ENCODE assay signal across 8 mouse cellular contexts in the genomic region with DNA sequence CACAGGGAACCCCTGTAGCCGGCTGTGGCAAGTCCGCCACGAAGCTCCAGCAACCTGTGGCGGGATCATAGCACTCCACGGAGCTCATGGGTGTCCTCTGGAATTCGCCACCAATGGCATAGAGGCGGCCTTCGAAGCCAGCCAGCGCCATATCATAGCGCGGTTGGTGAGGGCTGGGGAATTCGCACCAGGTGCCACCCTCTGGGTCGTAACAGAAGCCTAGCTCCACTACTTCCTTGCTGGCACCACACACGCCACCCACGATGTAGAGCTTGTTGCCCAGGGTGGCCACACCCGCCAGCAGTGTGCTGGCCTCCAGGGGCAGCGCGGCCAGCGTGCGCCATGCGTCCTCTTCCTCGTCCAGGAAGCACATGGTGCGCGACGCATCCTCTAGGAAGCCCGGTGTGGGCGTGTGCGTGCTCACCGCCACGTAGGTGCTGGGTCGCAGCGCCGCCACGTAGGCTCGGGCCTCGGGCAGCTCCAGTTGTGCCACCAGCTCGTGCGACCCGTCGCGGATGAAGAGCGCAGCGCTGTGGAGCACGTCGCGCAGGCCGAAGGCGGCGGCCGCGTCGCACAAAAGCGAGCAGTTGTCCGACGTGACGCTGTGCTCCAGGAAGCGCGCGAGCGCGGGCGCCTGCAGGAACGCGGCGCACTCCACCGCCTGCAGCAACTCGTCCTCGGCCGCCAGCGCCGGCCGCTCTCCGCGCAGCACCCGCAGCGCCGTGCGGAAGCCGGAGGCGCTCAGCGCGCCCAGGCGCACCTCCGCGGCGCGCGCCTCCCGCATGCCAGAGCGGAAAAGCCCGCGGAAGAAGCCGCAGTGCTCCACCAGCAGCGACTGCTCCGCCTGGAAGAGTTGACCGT. TPM values are rescaled to one million over a fixed set of nuclear protein-coding genes. Genes with fewer than 3 reads are reported as not detected.
DNase-seq lines count a peak whose midpoint lies in the region; ATAC-seq and TF ChIP-seq lines count a peak whose summit lies in the region.

No protein-coding gene starts in this region.

- no peak for TF ChIP-seq CTCF in kidney, adult 2 months (conservative IDR thresholded peaks at IDR 0.05; ENCODE audit: insufficient read depth, insufficient read length, low read depth, low read length)

- peaks cover 3% of the 10 kb centered on the region; the same call in 1 of the 2 replicates for H3K4me1 ChIP-seq in kidney, adult 2 months (ENCODE audit: control insufficient read depth, insufficient read depth, low read length)
- peaks cover 12% of the 10 kb centered on the region for H3K4me1 ChIP-seq in brown adipose tissue, adult 24 weeks (ENCODE audit: control insufficient read depth, insufficient read depth, insufficient read length, low read length)
- peaks cover 17% of the 10 kb centered on the region for H3K4me1 ChIP-seq in heart, embryonic 16.5 days (ENCODE audit: control insufficient read depth, insufficient read depth, low read length)
- H3K4me1 ChIP-seq in limb, embryonic 14.5 days (ENCODE audit: control insufficient read depth, insufficient read depth, low read length) = no peaks in the 10 kb centered on the region

- H3K9me3 ChIP-seq in heart, embryonic 16.5 days (replicated peaks; ENCODE audit: control insufficient read depth, low read length) = no peaks in the 10 kb centered on the region
- H3K9me3 ChIP-seq in limb, embryonic 14.5 days (ENCODE audit: control insufficient read depth, low read length) = no peaks in the 10 kb centered on the region

- TF ChIP-seq POLR2A in kidney, adult 2 months (IDR thresholded peaks at IDR 0.05; ENCODE audit: low read depth, low read length) = no peak
- no peak for TF ChIP-seq POLR2A in limb, embryonic 14.5 days (IDR thresholded peaks at IDR 0.05; ENCODE audit: borderline replicate concordance, extremely low read depth, insufficient read depth, insufficient read length)

- no peak overlapping the region for H3K27ac ChIP-seq in kidney, adult 2 months (ENCODE audit: insufficient read depth, low read depth, low read length)
- H3K27ac ChIP-seq in brown adipose tissue, adult 24 weeks (replicated peaks; ENCODE audit: low read depth, low read length) = no peak overlapping the region
- H3K27ac ChIP-seq in heart, embryonic 16.5 days (ENCODE audit: low read length) = no peak overlapping the region
- no peak overlapping the region for H3K27ac ChIP-seq in limb, embryonic 14.5 days (replicated peaks; ENCODE audit: low read depth, low read length)

- peak overlapping the region; percentile 57 for H3K4me3 ChIP-seq in kidney, adult 2 months (ENCODE audit: insufficient read depth, low read depth, low read length)
- H3K4me3 ChIP-seq in brown adipose tissue, adult 24 weeks (ENCODE audit: insufficient read depth, low read depth, low read length) = peak overlapping the region; percentile 41
- H3K4me3 ChIP-seq in heart, embryonic 16.5 days (ENCODE audit: low read length) = peak overlapping the region; percentile 60
- H3K4me3 ChIP-seq in limb, embryonic 14.5 days (replicated peaks; ENCODE audit: low read length) = peak overlapping the region; percentile 48

- DNase-seq in kidney, adult 2 months = no peak
- no peak for DNase-seq in kidney, adult 11 months
- DNase-seq in limb, embryonic 14.5 days (ENCODE audit: low spot score) = peak; percentile 10
- DNase-seq in right cerebral cortex, postnatal 25 days = peak; percentile 16
- no peak for DNase-seq in natural killer cell, adult 2 months (ENCODE audit: low spot score in 2 of 2)
- DNase-seq in frontal cortex, postnatal 36 days (ENCODE audit: low spot score in 2 of 2) = no peak

- H3K9ac ChIP-seq in heart, embryonic 16.5 days (ENCODE audit: low read length) = peak overlapping the region; percentile 73
- peak overlapping the region; percentile 60 for H3K9ac ChIP-seq in limb, embryonic 14.5 days (ENCODE audit: low read depth, low read length, severe bottlenecking)

- peak; percentile 53 for ATAC-seq in heart, embryonic 16.5 days (replicated peaks; ENCODE audit: extremely low read depth, insufficient read depth, low FRiP score)
- ATAC-seq in limb, embryonic 14.5 days (ENCODE audit: low FRiP score, low read depth) = peak; percentile 50

- H3K27me3 ChIP-seq in kidney, adult 2 months (replicated peaks; ENCODE audit: control insufficient read depth, insufficient read depth, low read length) = no peaks in the 10 kb centered on the region
- H3K27me3 ChIP-seq in heart, embryonic 16.5 days (ENCODE audit: control insufficient read depth, insufficient read depth, low read length) = peaks cover 23% of the 10 kb centered on the region
- H3K27me3 ChIP-seq in limb, embryonic 14.5 days (ENCODE audit: control insufficient read depth, insufficient read depth, low read length) = peaks cover 29% of the 10 kb centered on the region

- no peaks in the 10 kb centered on the region for H3K36me3 ChIP-seq in kidney, adult 2 months (ENCODE audit: control insufficient read depth, insufficient read depth, low read length)
- no peaks in the 10 kb centered on the region for H3K36me3 ChIP-seq in heart, embryonic 16.5 days (ENCODE audit: control insufficient read depth, insufficient read depth)
- H3K36me3 ChIP-seq in limb, embryonic 14.5 days (ENCODE audit: control insufficient read depth, insufficient read depth, low read length) = no peaks in the 10 kb centered on the region

- WGBS in kidney, adult 2 months = 16% methylated on average over 96 of the region's 96 CpGs
- WGBS in heart, embryonic 16.5 days = 15% methylated on average over 96 of the region's 96 CpGs
- 18% methylated on average over 84 of the region's 96 CpGs for WGBS in limb, embryonic 14.5 days

- peak overlapping the region; percentile 82 for H3K4me2 ChIP-seq in heart, embryonic 16.5 days (ENCODE audit: low read depth, low read length)
- H3K4me2 ChIP-seq in limb, embryonic 14.5 days (replicated peaks; ENCODE audit: low read depth, low read length, severe bottlenecking) = peak overlapping the region; percentile 65

RNA-seq across cellular contexts. Expression of a gene that starts 0.5 kb away (rescaled TPM):
- 0.68 and 0.75 TPM in 2 replicates for polyA plus RNA-seq in kidney, adult 2 months (2012; rRNA removed)
- polyA plus RNA-seq in brown adipose tissue, adult 24 weeks (2012; ENCODE audit: insufficient read depth, insufficient read length, missing spikeins) = 1.0 and 2.7 TPM in 2 replicates
- polyA plus RNA-seq in heart, embryonic 16.5 days (2015; fragmentation: Nextera tagmentation; extraction: Ambion mirVana) = 1.4 and 1.8 TPM in 2 replicates
- 1.3 and 1.7 TPM in 2 replicates for polyA plus RNA-seq in limb, embryonic 14.5 days (2012; rRNA removed)
- 1.3 and 1.5 TPM in 2 replicates for polyA plus RNA-seq in limb, embryonic 14.5 days (2014; fragmentation: Nextera tagmentation; extraction: Ambion mirVana)

RNA-seq across cellular contexts. Expression of a gene that starts 7.3 kb away (rescaled TPM):
- polyA plus RNA-seq in kidney, adult 2 months (2012; rRNA removed) = 9.5 and 11.3 TPM in 2 replicates
- polyA plus RNA-seq in brown adipose tissue, adult 24 weeks (2012; ENCODE audit: insufficient read depth, insufficient read length, missing spikeins) = 138 and 139 TPM in 2 replicates
- polyA plus RNA-seq in heart, embryonic 16.5 days (2015; fragmentation: Nextera tagmentation; extraction: Ambion mirVana) = 8.4 and 11.6 TPM in 2 replicates
- polyA plus RNA-seq in limb, embryonic 14.5 days (2012; rRNA removed) = 9.1 and 10.9 TPM in 2 replicates
- polyA plus RNA-seq in limb, embryonic 14.5 days (2014; fragmentation: Nextera tagmentation; extraction: Ambion mirVana) = 9.6 and 9.9 TPM in 2 replicates

RNA-seq across cellular contexts. Expression of a gene that starts 30.1 kb away (rescaled TPM):
- polyA plus RNA-seq in kidney, adult 2 months (2012; rRNA removed) = 0.25 and 0.33 TPM in 2 replicates
- polyA plus RNA-seq in brown adipose tissue, adult 24 weeks (2012; ENCODE audit: insufficient read depth, insufficient read length, missing spikeins) = 0.75 TPM in 1 of 2 replicates, not detected in the other
- polyA plus RNA-seq in heart, embryonic 16.5 days (2015; fragmentation: Nextera tagmentation; extraction: Ambion mirVana) = 0.13 and 0.42 TPM in 2 replicates
- polyA plus RNA-seq in limb, embryonic 14.5 days (2012; rRNA removed) = 0.51 and 0.62 TPM in 2 replicates
- 0.21 TPM in 1 of 2 replicates, not detected in the other for polyA plus RNA-seq in limb, embryonic 14.5 days (2014; fragmentation: Nextera tagmentation; extraction: Ambion mirVana)

RNA-seq across cellular contexts. Expression of a gene that starts 31.8 kb away (rescaled TPM):
- polyA plus RNA-seq in kidney, adult 2 months (2012; rRNA removed) = 13.0 and 15.0 TPM in 2 replicates
- not detected in 2 replicates for polyA plus RNA-seq in brown adipose tissue, adult 24 weeks (2012; ENCODE audit: insufficient read depth, insufficient read length, missing spikeins)
- 0.70 TPM in 1 of 2 replicates, not detected in the other for polyA plus RNA-seq in heart, embryonic 16.5 days (2015; fragmentation: Nextera tagmentation; extraction: Ambion mirVana)
- polyA plus RNA-seq in limb, embryonic 14.5 days (2012; rRNA removed) = not detected in 2 replicates
- not detected in 2 replicates for polyA plus RNA-seq in limb, embryonic 14.5 days (2014; fragmentation: Nextera tagmentation; extraction: Ambion mirVana)

RNA-seq across cellular contexts. Expression of a gene that starts 44.6 kb away (rescaled TPM):
- polyA plus RNA-seq in kidney, adult 2 months (2012; rRNA removed) = 11.3 and 11.5 TPM in 2 replicates
- polyA plus RNA-seq in brown adipose tissue, adult 24 weeks (2012; ENCODE audit: insufficient read depth, insufficient read length, missing spikeins) = 10.1 and 15.0 TPM in 2 replicates
- polyA plus RNA-seq in heart, embryonic 16.5 days (2015; fragmentation: Nextera tagmentation; extraction: Ambion mirVana) = 13.7 and 15.0 TPM in 2 replicates
- 26.3 and 28.8 TPM in 2 replicates for polyA plus RNA-seq in limb, embryonic 14.5 days (2012; rRNA removed)
- polyA plus RNA-seq in limb, embryonic 14.5 days (2014; fragmentation: Nextera tagmentation; extraction: Ambion mirVana) = 18.7 and 22.5 TPM in 2 replicates

Comparison
In these comparisons a context has a peak if more than half of its experiments do, and no peak if none do; other contexts are left out.
1. DNase-seq: peak in limb, embryonic 14.5 days (single experiment) and right cerebral cortex, postnatal 25 days (single experiment); none in kidney, adult 2 months (single experiment), kidney, adult 11 months (single experiment), natural killer cell, adult 2 months (0 of 2) and frontal cortex, postnatal 36 days (0 of 2).
2. RNA of a gene that starts 7.3 kb away (polyA plus RNA-seq): 138 to 139 TPM in brown adipose tissue, adult 24 weeks; 9.1 to 10.9 TPM in limb, embryonic 14.5 days, 9.5 to 11.3 TPM in kidney, adult 2 months and 8.4 to 11.6 TPM in heart, embryonic 16.5 days; every median in the first group is over 10 times any median in the second.
3. Peak in every context shown above with its lines, with median percentiles within 50 percentile points of each other: H3K4me3 ChIP-seq.